In genomic region chr12:111007134-111008103, GRCm38 (mm10) we compare ENCODE assay signal across 8 mouse cellular contexts. TPM values are rescaled to one million over a fixed set of nuclear protein-coding genes. Genes with fewer than 3 reads are reported as not detected.
DNase-seq lines count a peak whose midpoint lies in the region; ATAC-seq and TF ChIP-seq lines count a peak whose summit lies in the region.

No protein-coding gene starts in this region.

- H3K9me3 ChIP-seq in G1E (replicated peaks): peaks cover 5% of the 10 kb centered on the region; the same call in 1 of the 2 replicates
- no peaks in the 10 kb centered on the region for H3K9me3 ChIP-seq in megakaryocyte, embryonic 14.5 days

- peak overlapping the region; percentile 53; the same call in 1 of the 2 replicates for H3K4me3 ChIP-seq in G1E (ENCODE audit: low read depth, low read length)
- peak overlapping the region; percentile 73 for H3K4me3 ChIP-seq in megakaryocyte, embryonic 14.5 days (replicated peaks)

- H3K36me3 ChIP-seq in G1E (replicated peaks): no peaks in the 10 kb centered on the region
- no peaks in the 10 kb centered on the region for H3K36me3 ChIP-seq in megakaryocyte, embryonic 14.5 days (replicated peaks; ENCODE audit: low read length)

- DNase-seq in B cell, adult 2 months: peak; percentile 28 to 52
- peak; percentile 91 for DNase-seq in G1E (ENCODE audit: low spot score)
- DNase-seq in kidney, postnatal 14 days: peak; percentile 54
- no peak for DNase-seq in cerebellum, adult 9-10 months
- no peak for DNase-seq in left cerebral cortex, adult 8-10 months (ENCODE audit: low spot score in 2 of 2)
- DNase-seq in cerebellum, adult 8-10 months: no peak

- no peak for TF ChIP-seq CTCF in G1E (IDR thresholded peaks at IDR 0.05; ENCODE audit: low read depth, low read length)

- peaks cover 2% of the 10 kb centered on the region; the same call in 1 of the 2 replicates for H3K27me3 ChIP-seq in G1E (ENCODE audit: insufficient read depth, low read length)
- peaks cover 3% of the 10 kb centered on the region for H3K27me3 ChIP-seq in megakaryocyte, embryonic 14.5 days (replicated peaks)

- peak; percentile 87 for ATAC-seq in G1E (ENCODE audit: extremely low read depth, insufficient number of reproducible peaks, low FRiP score, poor library complexity, severe bottlenecking)
- ATAC-seq in granulocyte monocyte progenitor cell, adult 5-6 weeks (replicated peaks; ENCODE audit: poor library complexity, severe bottlenecking): peak; percentile 62

- H3K4me1 ChIP-seq in G1E (ENCODE audit: insufficient read depth, low read depth, low read length): peaks cover 83% of the 10 kb centered on the region
- peaks cover 86% of the 10 kb centered on the region for H3K4me1 ChIP-seq in megakaryocyte, embryonic 14.5 days

RNA-seq across cellular contexts. Expression of gene Ankrd9, which starts 28.6 kb away (rescaled TPM):
- total RNA-seq in G1E (2014; fragmentation: Nextera tagmentation) (2.6 and 3.5 TPM in 2 replicates), G1E (2017) (7.5 and 16.0 TPM in 2 replicates)
- 16.5 and 19.3 TPM in 2 replicates for polyA plus RNA-seq in G1E (2012)
- total RNA-seq in granulocyte monocyte progenitor cell, adult 5-6 weeks (2014; fragmentation: Nextera tagmentation): 0.17 and 2.4 TPM in 2 replicates
- 1.7 and 7.3 TPM in 2 replicates for total RNA-seq in granulocyte monocyte progenitor cell, adult 5-6 weeks (2017)
- polyA plus RNA-seq in megakaryocyte, embryonic 14.5 days (2012; ENCODE audit: insufficient read depth, low replicate concordance): 3.6 and 7.0 TPM in 2 replicates
- 10 to 100 TPM; 13.6 to 18.7 (median 16.5) TPM for total RNA-seq in left cerebral cortex, adult 8-10 months (2022)

RNA-seq across cellular contexts. Expression of gene Rcor1, which starts 31.7 kb away (rescaled TPM):
- total RNA-seq in G1E (2014; fragmentation: Nextera tagmentation) (304 and 341 TPM in 2 replicates), G1E (2017) (104 and 125 TPM in 2 replicates)
- 84.4 and 93.1 TPM in 2 replicates for polyA plus RNA-seq in G1E (2012)
- total RNA-seq in granulocyte monocyte progenitor cell, adult 5-6 weeks (2014; fragmentation: Nextera tagmentation): 36.3 and 44.3 TPM in 2 replicates
- total RNA-seq in granulocyte monocyte progenitor cell, adult 5-6 weeks (2017): 29.1 and 31.7 TPM in 2 replicates
- 2.9 and 3.3 TPM in 2 replicates for polyA plus RNA-seq in megakaryocyte, embryonic 14.5 days (2012; ENCODE audit: insufficient read depth, low replicate concordance)
- total RNA-seq in left cerebral cortex, adult 8-10 months (2022): 10 to 100 TPM; 13.0 to 15.2 (median 14.2) TPM

Comparison
In these comparisons a context has a peak if more than half of its experiments do, and no peak if none do; other contexts are left out.
1. DNase-seq: peak in B cell, adult 2 months (2 of 2), G1E (single experiment) and kidney, postnatal 14 days (single experiment); none in cerebellum, adult 9-10 months (single experiment), left cerebral cortex, adult 8-10 months (0 of 2) and cerebellum, adult 8-10 months (single experiment).